Mouse (Mus musculus) induced T-regulatory cell, adult 2 months (primary cell): Measurements from ENCODE around the gene Prpf38b.
A peak's percentile ranks its signal among the peaks of the same experiment; 100 is the strongest.

Experiments used
- DNase-seq: peaks from one replicate; pipeline ENCODE4 v3.0.0-alpha.2; 2012; ENCODE audit warnings: low read depth

Gene Prpf38b

GRCm38 (mm10) chr3:108911548-108912413 lies at the start of gene Prpf38b:
TSS of gene Prpf38b (minus strand) at chr3:108911727.
- peak; percentile 98 for DNase-seq

GRCm38 (mm10) chr3:108961226-108961625 lies 49.7 kb upstream of the Prpf38b start:
- DNase-seq = no peak

- no peak for DNase-seq
These were observed 48.3 kb upstream of the Prpf38b start for GRCm38 (mm10) chr3:108959680-108960295.

- DNase-seq = no peak
These were observed 46.4 kb upstream of the Prpf38b start for GRCm38 (mm10) chr3:108957976-108958375.

GRCm38 (mm10) chr3:108940996-108941395 lies 29.5 kb upstream of the Prpf38b start:
- DNase-seq = no peak

- no peak for DNase-seq
These were observed 28.6 kb upstream of the Prpf38b start, which contains the start of gene Gm9857 for GRCm38 (mm10) chr3:108940001-108940633. TSS of gene Gm9857 (minus strand) at chr3:108940445.

- DNase-seq = no peak
These were observed 28.0 kb upstream of the Prpf38b start, which contains the start of gene Henmt1 for GRCm38 (mm10) chr3:108939573-108939972. TSS of gene Henmt1 (plus strand) at chr3:108939873.

- DNase-seq = no peak
These were observed 27.2 kb upstream of the Prpf38b start for GRCm38 (mm10) chr3:108938691-108939090.

- DNase-seq = no peak
These were observed 22.0 kb upstream of the Prpf38b start for GRCm38 (mm10) chr3:108933557-108933956.

- no peak for DNase-seq
These were observed 14.8 kb upstream of the Prpf38b start for GRCm38 (mm10) chr3:108926308-108926707.

- no peak for DNase-seq
These were observed 14.2 kb upstream of the Prpf38b start for GRCm38 (mm10) chr3:108925677-108926076.

GRCm38 (mm10) chr3:108921822-108922221 lies 10.3 kb upstream of the Prpf38b start:
- DNase-seq = no peak

- no peak for DNase-seq
These were observed 9.0 kb upstream of the Prpf38b start for GRCm38 (mm10) chr3:108920442-108921070.

- no peak for DNase-seq
These were observed 7.3 kb upstream of the Prpf38b start for GRCm38 (mm10) chr3:108918852-108919251.

GRCm38 (mm10) chr3:108917986-108918385 lies 6.5 kb upstream of the Prpf38b start:
- no peak for DNase-seq

GRCm38 (mm10) chr3:108916857-108917256 lies 5.3 kb upstream of the Prpf38b start:
- no peak for DNase-seq

- no peak for DNase-seq
These were observed 4.5 kb upstream of the Prpf38b start for GRCm38 (mm10) chr3:108915999-108916398.

GRCm38 (mm10) chr3:108911081-108911547 lies 413 bp downstream of the Prpf38b start:
- peak; percentile 94 for DNase-seq

- peak; percentile 48 for DNase-seq
These were observed 1.0 kb downstream of the Prpf38b start for GRCm38 (mm10) chr3:108910303-108911080.

GRCm38 (mm10) chr3:108902934-108903333 lies 8.6 kb downstream of the Prpf38b start:
- no peak for DNase-seq

GRCm38 (mm10) chr3:108902038-108902437 lies 9.5 kb downstream of the Prpf38b start:
- DNase-seq = peak; percentile 50
